Mouse (Mus musculus) G1E (cell line): ENCODE measurements around the gene Zan. TPM values are rescaled to one million over a fixed set of nuclear protein-coding genes. Genes with fewer than 3 reads are reported as not detected.

Experiments
- ATAC-seq: 2 replicates; pipeline ENCODE4 v1.8.0; 2016; ENCODE audit warnings: mild to moderate bottlenecking; ENCODE audit not compliant: insufficient number of reproducible peaks, poor library complexity, low FRiP score, severe bottlenecking; ENCODE audit errors: extremely low read depth
- DNase-seq: peaks from one replicate; pipeline ENCODE4 v3.0.0; 2012; ENCODE audit warnings: low spot score
- H3K27me3 ChIP-seq: 2 replicates; pipeline ENCODE4 v1.6.1; 2012; ENCODE audit warnings: mild to moderate bottlenecking, low read length, inconsistent platforms; ENCODE audit not compliant: insufficient read depth
- H3K36me3 ChIP-seq: replicated peaks from 2 replicates; pipeline ENCODE3; 2012; ENCODE audit warnings: mild to moderate bottlenecking, inconsistent platforms
- H3K4me1 ChIP-seq: 2 replicates; pipeline ENCODE4 v1.6.1; 2012; ENCODE audit warnings: low read depth, low read length, inconsistent platforms, mixed read lengths; ENCODE audit not compliant: insufficient read depth
- H3K4me3 ChIP-seq: 2 replicates; pipeline ENCODE4 v1.5.1; 2012; ENCODE audit warnings: low read depth, mild to moderate bottlenecking, inconsistent platforms, low read length, moderate library complexity, mixed read lengths
- H3K9me3 ChIP-seq: replicated peaks from 2 replicates; pipeline ENCODE4 v1.6.1; 2012; ENCODE audit warnings: inconsistent platforms
- CTCF ChIP-seq: IDR thresholded peaks from 2 replicates; pipeline ENCODE4 v1.5.1; 2012; ENCODE audit warnings: low read depth, low read length, inconsistent platforms, mixed read lengths
- GATA1 ChIP-seq: IDR thresholded peaks from 2 replicates; pipeline ENCODE4 v1.6.1; 2012; ENCODE audit warnings: borderline replicate concordance, low read length, inconsistent platforms, mixed read lengths
- GATA2 ChIP-seq: IDR thresholded peaks from 2 replicates; pipeline ENCODE4 v1.6.1; 2012; ENCODE audit warnings: low read depth, low read length, inconsistent platforms, borderline replicate concordance
- POLR2AphosphoS5 ChIP-seq: IDR thresholded peaks from 2 replicates; pipeline ENCODE4 v1.6.1; 2012; ENCODE audit warnings: low read depth, low read length, inconsistent platforms; ENCODE audit not compliant: insufficient replicate concordance
- TAL1 ChIP-seq: conservative IDR thresholded peaks from 2 replicates; pipeline ENCODE4 v1.6.1; 2012; ENCODE audit warnings: low read depth, low read length, inconsistent platforms, mixed read lengths
- polyA plus RNA-seq: library from polyadenylated mRNA; stranded (reverse); fragments of >175 nt; gene quantifications from 2 replicates; pipeline ENCODE4 v1.2.3, GENCODE M21; 2012
- total RNA-seq, 2 experiments: library from RNA; stranded (forward) in 1 of 2; stranded (reverse) in 1 of 2; fragments of 200-1000 nt in 1 of 2; fragments of >200 nt in 1 of 2; fragmentation: Nextera tagmentation in 1 of 2; gene quantifications; 2 replicates each; pipeline ENCODE4 v1.2.3; 2014 to 2017

Zan gene
- total and polyA plus RNA-seq, 3 experiments = 0.02 to 0.22 TPM; not detected in 1

GRCm38 (mm10) chr5:137333512-137334174, 143.2 kb downstream of the Zan start, which contains the start of gene Slc12a9:
TSS of gene Slc12a9 (minus strand) at chr5:137333597.
- peak; percentile 83 for ATAC-seq
- H3K27me3 ChIP-seq = peaks cover 64% of the 10 kb centered on the region
- no peaks in the 10 kb centered on the region for H3K9me3 ChIP-seq
- TF ChIP-seq CTCF (peak; percentile 54; the same call in 1 of the 2 replicates), GATA1 (no peak)
- H3K4me3 ChIP-seq = peak within 1 kb of the TSS; percentile 73
- H3K36me3 ChIP-seq = no peaks in the 10 kb centered on the region
- peak; percentile 85 for DNase-seq
- peaks cover 33% of the 10 kb centered on the region for H3K4me1 ChIP-seq

- Histone ChIP-seq H3K27me3 (peaks cover 70% of the 10 kb centered on the region), H3K4me3 (peak overlapping the region; percentile 73), H3K4me1 (peaks cover 28% of the 10 kb centered on the region), H3K36me3 (peaks cover 5% of the 10 kb centered on the region), H3K9me3 (no peaks in the 10 kb centered on the region)
- DNase-seq (no peak), ATAC-seq (no peak)
- TF ChIP-seq TAL1 (no peak), CTCF (no peak), GATA2 (no peak), POLR2AphosphoS5 (no peak), GATA1 (no peak)
Observed at GRCm38 (mm10) chr5:137332857-137333511, 143.9 kb downstream of the Zan start.

- H3K27me3 ChIP-seq = peaks cover 65% of the 10 kb centered on the region
- H3K4me3 ChIP-seq = no peak overlapping the region
- no peak for ATAC-seq
- H3K36me3 ChIP-seq = peaks cover 13% of the 10 kb centered on the region
- no peak for DNase-seq
- peaks cover 33% of the 10 kb centered on the region for H3K4me1 ChIP-seq
- no peaks in the 10 kb centered on the region for H3K9me3 ChIP-seq
- TF ChIP-seq GATA1 = no peak
- TF ChIP-seq TAL1 = no peak
- no peak for TF ChIP-seq POLR2AphosphoS5
- no peak for TF ChIP-seq CTCF
- no peak for TF ChIP-seq GATA2
Observed at GRCm38 (mm10) chr5:137330910-137331309, 146.0 kb downstream of the Zan start.

Other genes starting within 250 kb of the Zan start
- gene Ache, start 189.5 kb downstream of the Zan start, total RNA-seq (2014; fragmentation: Nextera tagmentation) = 62.7 and 168 TPM in 2 replicates
- 7.4 and 7.8 TPM in 2 replicates for gene Ache, start 189.5 kb downstream of the Zan start, total RNA-seq (2017)
- 36.5 and 46.4 TPM in 2 replicates for gene Ache, start 189.5 kb downstream of the Zan start, polyA plus RNA-seq
- gene Ufsp1, start 182.4 kb downstream of the Zan start, total RNA-seq (2014; fragmentation: Nextera tagmentation) = 17.9 and 24.7 TPM in 2 replicates
- 11.7 and 13.8 TPM in 2 replicates for gene Ufsp1, start 182.4 kb downstream of the Zan start, total RNA-seq (2017)
- 29.7 and 29.9 TPM in 2 replicates for gene Ufsp1, start 182.4 kb downstream of the Zan start, polyA plus RNA-seq
- 167 and 243 TPM in 2 replicates for gene Srrt, start 169.4 kb downstream of the Zan start, total RNA-seq (2014; fragmentation: Nextera tagmentation)
- 185 and 189 TPM in 2 replicates for gene Srrt, start 169.4 kb downstream of the Zan start, total RNA-seq (2017)
- 329 and 331 TPM in 2 replicates for gene Srrt, start 169.4 kb downstream of the Zan start, polyA plus RNA-seq
- 21.7 and 25.5 TPM in 2 replicates for gene Trip6, start 162.7 kb downstream of the Zan start, total RNA-seq (2014; fragmentation: Nextera tagmentation)
- 4.6 and 8.8 TPM in 2 replicates for gene Trip6, start 162.7 kb downstream of the Zan start, total RNA-seq (2017)
- 57.8 and 77.7 TPM in 2 replicates for gene Trip6, start 162.7 kb downstream of the Zan start, polyA plus RNA-seq
- gene Slc12a9, start 143.5 kb downstream of the Zan start, total RNA-seq (2014; fragmentation: Nextera tagmentation) = 5.9 and 8.1 TPM in 2 replicates
- 2.3 and 3.1 TPM in 2 replicates for gene Slc12a9, start 143.5 kb downstream of the Zan start, total RNA-seq (2017)
- 4.1 and 5.3 TPM in 2 replicates for gene Slc12a9, start 143.5 kb downstream of the Zan start, polyA plus RNA-seq
- gene Ephb4, start 127.0 kb downstream of the Zan start, total RNA-seq (2014; fragmentation: Nextera tagmentation) = not detected in 2 replicates
- under 0.01 and 0.05 TPM in 2 replicates for gene Ephb4, start 127.0 kb downstream of the Zan start, total RNA-seq (2017)
- 0.07 TPM in 2 replicates for gene Ephb4, start 127.0 kb downstream of the Zan start, polyA plus RNA-seq
- 9.0 and 14.1 TPM in 2 replicates for gene Pop7, start 25.5 kb upstream of the Zan start, total RNA-seq (2014; fragmentation: Nextera tagmentation)
- 29.3 and 33.2 TPM in 2 replicates for gene Pop7, start 25.5 kb upstream of the Zan start, total RNA-seq (2017)
- 39.8 and 55.7 TPM in 2 replicates for gene Pop7, start 25.5 kb upstream of the Zan start, polyA plus RNA-seq
- gene Gigyf1, start 41.5 kb upstream of the Zan start, total RNA-seq (2014; fragmentation: Nextera tagmentation) = 23.2 and 30.3 TPM in 2 replicates
- 6.8 and 7.0 TPM in 2 replicates for gene Gigyf1, start 41.5 kb upstream of the Zan start, total RNA-seq (2017)
- gene Gigyf1, start 41.5 kb upstream of the Zan start, polyA plus RNA-seq = 49.0 and 50.4 TPM in 2 replicates
- gene Epo, start 56.2 kb upstream of the Zan start, total RNA-seq (2014; fragmentation: Nextera tagmentation) = not detected in 2 replicates
- not detected in 2 replicates for gene Epo, start 56.2 kb upstream of the Zan start, total RNA-seq (2017)
- gene Epo, start 56.2 kb upstream of the Zan start, polyA plus RNA-seq = not detected in 2 replicates
- 229 and 302 TPM in 2 replicates for gene Gnb2, start 56.4 kb upstream of the Zan start, total RNA-seq (2014; fragmentation: Nextera tagmentation)
- 255 and 347 TPM in 2 replicates for gene Gnb2, start 56.4 kb upstream of the Zan start, total RNA-seq (2017)
- 501 and 571 TPM in 2 replicates for gene Gnb2, start 56.4 kb upstream of the Zan start, polyA plus RNA-seq
- gene Actl6b, start 76.5 kb upstream of the Zan start, total RNA-seq (2014; fragmentation: Nextera tagmentation) = not detected in 2 replicates
- 0.11 TPM in 1 of 2 replicates, not detected in the other for gene Actl6b, start 76.5 kb upstream of the Zan start, total RNA-seq (2017)
- gene Actl6b, start 76.5 kb upstream of the Zan start, polyA plus RNA-seq = not detected in 2 replicates
- gene Tfr2, start 92.8 kb upstream of the Zan start, total RNA-seq (2014; fragmentation: Nextera tagmentation) = 193 and 194 TPM in 2 replicates
- 52.6 and 67.3 TPM in 2 replicates for gene Tfr2, start 92.8 kb upstream of the Zan start, total RNA-seq (2017)
- gene Tfr2, start 92.8 kb upstream of the Zan start, polyA plus RNA-seq = 87.3 and 117 TPM in 2 replicates
- 58.9 and 61.2 TPM in 2 replicates for gene Mospd3, start 124.0 kb upstream of the Zan start, total RNA-seq (2014; fragmentation: Nextera tagmentation)
- 3.8 and 5.4 TPM in 2 replicates for gene Mospd3, start 124.0 kb upstream of the Zan start, total RNA-seq (2017)
- gene Mospd3, start 124.0 kb upstream of the Zan start, polyA plus RNA-seq = 316 and 504 TPM in 2 replicates
- gene Pcolce, start 136.7 kb upstream of the Zan start, total RNA-seq (2014; fragmentation: Nextera tagmentation) = not detected in 2 replicates
- gene Pcolce, start 136.7 kb upstream of the Zan start, total RNA-seq (2017) = 0.16 and 0.23 TPM in 2 replicates
- gene Pcolce, start 136.7 kb upstream of the Zan start, polyA plus RNA-seq = 0.08 and 0.17 TPM in 2 replicates
- gene Fbxo24, start 151.9 kb upstream of the Zan start, total RNA-seq (2014; fragmentation: Nextera tagmentation) = not detected in 2 replicates
- 0.06 and 0.11 TPM in 2 replicates for gene Fbxo24, start 151.9 kb upstream of the Zan start, total RNA-seq (2017)
- 0.05 and 0.06 TPM in 2 replicates for gene Fbxo24, start 151.9 kb upstream of the Zan start, polyA plus RNA-seq
- gene Lrch4, start 152.1 kb upstream of the Zan start, total RNA-seq (2014; fragmentation: Nextera tagmentation) = 92.8 and 98.9 TPM in 2 replicates
- 20.6 and 23.3 TPM in 2 replicates for gene Lrch4, start 152.1 kb upstream of the Zan start, total RNA-seq (2017)
- gene Lrch4, start 152.1 kb upstream of the Zan start, polyA plus RNA-seq = 192 and 269 TPM in 2 replicates
- 27.2 and 44.5 TPM in 2 replicates for gene Gm20605, start 152.1 kb upstream of the Zan start, total RNA-seq (2014; fragmentation: Nextera tagmentation)
- 9.5 and 11.4 TPM in 2 replicates for gene Gm20605, start 152.1 kb upstream of the Zan start, total RNA-seq (2017)
- gene Gm20605, start 152.1 kb upstream of the Zan start, polyA plus RNA-seq = 11.0 and 14.5 TPM in 2 replicates
- 39.2 and 56.5 TPM in 2 replicates for gene Sap25, start 164.3 kb upstream of the Zan start, total RNA-seq (2014; fragmentation: Nextera tagmentation)
- gene Sap25, start 164.3 kb upstream of the Zan start, total RNA-seq (2017) = 7.9 and 10.5 TPM in 2 replicates
- 41.8 and 58.3 TPM in 2 replicates for gene Sap25, start 164.3 kb upstream of the Zan start, polyA plus RNA-seq
- gene Irs3, start 168.7 kb upstream of the Zan start, total RNA-seq (2014; fragmentation: Nextera tagmentation) = not detected in 2 replicates
- gene Irs3, start 168.7 kb upstream of the Zan start, total RNA-seq (2017) = 0.11 and 0.12 TPM in 2 replicates
- gene Irs3, start 168.7 kb upstream of the Zan start, polyA plus RNA-seq = not detected in 2 replicates
- gene Agfg2, start 207.7 kb upstream of the Zan start, total RNA-seq (2014; fragmentation: Nextera tagmentation) = 20.2 and 47.1 TPM in 2 replicates
- 25.0 and 26.1 TPM in 2 replicates for gene Agfg2, start 207.7 kb upstream of the Zan start, total RNA-seq (2017)
- 102 and 115 TPM in 2 replicates for gene Agfg2, start 207.7 kb upstream of the Zan start, polyA plus RNA-seq